Mouse (Mus musculus): Measurements from ENCODE around the gene Acbd4. TPM values are rescaled to one million over a fixed set of nuclear protein-coding genes. Genes with fewer than 3 reads are reported as not detected.

The Acbd4 gene
- total RNA-seq, 2 experiments from 2014 or later = 70.0 to 80.0 TPM

- DNase-seq (ENCODE audit: extremely low spot score in 1 of 2, low spot score in 2 of 2) = no peak
- intact Hi-C loops (cut with DNase I) = no loop called here
These were observed 4.3 kb downstream of the Acbd4 start for GRCm38 (mm10) chr11:103105810-103106209.

GRCm38 (mm10) chr11:103106386-103106785 is 4.9 kb downstream of the Acbd4 start:
- DNase-seq (ENCODE audit: extremely low spot score in 1 of 2, low spot score in 2 of 2) = no peak
- intact Hi-C loops (cut with DNase I) = no loop called here

- DNase-seq (ENCODE audit: extremely low spot score in 1 of 2, low spot score in 2 of 2) = no peak
- intact Hi-C loops (cut with DNase I) = no loop called here
These were observed 9.8 kb downstream of the Acbd4 start for GRCm38 (mm10) chr11:103111301-103111700.

GRCm38 (mm10) chr11:103111881-103112551 is 10.5 kb downstream of the Acbd4 start:
- peak in 1 of 2 experiments; percentile 74 for DNase-seq (ENCODE audit: extremely low spot score in 1 of 2, low spot score in 2 of 2)
- intact Hi-C loops (cut with DNase I) = no loop called here

GRCm38 (mm10) chr11:103112552-103112912 is 11.1 kb downstream of the Acbd4 start:
- intact Hi-C loops (cut with DNase I) = no loop called here
- no peak for DNase-seq (ENCODE audit: extremely low spot score in 1 of 2, low spot score in 2 of 2)

GRCm38 (mm10) chr11:103113005-103113404 is 11.5 kb downstream of the Acbd4 start:
- DNase-seq (ENCODE audit: extremely low spot score in 1 of 2, low spot score in 2 of 2) = no peak
- intact Hi-C loops (cut with DNase I) = no loop called here

GRCm38 (mm10) chr11:103113771-103114170 is 12.3 kb downstream of the Acbd4 start:
- intact Hi-C loops (cut with DNase I) = no loop called here

GRCm38 (mm10) chr11:103114270-103114943 is 12.9 kb downstream of the Acbd4 start:
- intact Hi-C loops (cut with DNase I) = no loop called here
- no peak for DNase-seq (ENCODE audit: extremely low spot score in 1 of 2, low spot score in 2 of 2)

More at GRCm38 (mm10) chr11:103113771-103114170, 12.3 kb downstream of the Acbd4 start:
- no peak for DNase-seq (ENCODE audit: extremely low spot score in 1 of 2, low spot score in 2 of 2)

- intact Hi-C loops (cut with DNase I) = loop anchor here (2.0 kb wide), 2 partner anchors 17 to 43 kb away; partner anchors contain the start of gene Hexim2
- DNase-seq (ENCODE audit: extremely low spot score in 1 of 2, low spot score in 2 of 2) = peak; percentile 84 to 88
These were observed 13.9 kb downstream of the Acbd4 start for GRCm38 (mm10) chr11:103115163-103116007.

GRCm38 (mm10) chr11:103116008-103116818 is 14.7 kb downstream of the Acbd4 start, which contains the start of gene Hexim1:
Gene Hexim1 (plus strand): TSS chr11:103116231.
- intact Hi-C loops (cut with DNase I) = loop anchor here (2.0 kb wide), 2 partner anchors 17 to 43 kb away; partner anchors contain the start of gene Hexim2
- DNase-seq (ENCODE audit: extremely low spot score in 1 of 2, low spot score in 2 of 2) = peak; percentile 99 to 100

GRCm38 (mm10) chr11:103116959-103117590 is 15.6 kb downstream of the Acbd4 start:
- intact Hi-C loops (cut with DNase I) = loop anchor here (2.0 kb wide), 2 partner anchors 16 to 42 kb away; partner anchors contain the start of gene Hexim2
- peak; percentile 67 to 87 for DNase-seq (ENCODE audit: extremely low spot score in 1 of 2, low spot score in 2 of 2)

- intact Hi-C loops (cut with DNase I) = loop anchor here (2.0 kb wide), 2 partner anchors 15 to 41 kb away; partner anchors contain the start of gene Hexim2
These were observed 16.1 kb downstream of the Acbd4 start for GRCm38 (mm10) chr11:103117591-103118009.

GRCm38 (mm10) chr11:103118866-103119265 is 17.4 kb downstream of the Acbd4 start:
- intact Hi-C loops (cut with DNase I) = no loop called here
- no peak for DNase-seq (ENCODE audit: extremely low spot score in 1 of 2, low spot score in 2 of 2)

More at GRCm38 (mm10) chr11:103117591-103118009, 16.1 kb downstream of the Acbd4 start:
- DNase-seq (ENCODE audit: extremely low spot score in 1 of 2, low spot score in 2 of 2) = peak in 1 of 2 experiments; percentile 66

- intact Hi-C loops (cut with DNase I) = no loop called here
- DNase-seq (ENCODE audit: extremely low spot score in 1 of 2, low spot score in 2 of 2) = no peak
These were observed 18.1 kb downstream of the Acbd4 start for GRCm38 (mm10) chr11:103119609-103120008.

GRCm38 (mm10) chr11:103120315-103120714 is 18.8 kb downstream of the Acbd4 start:
- no peak for DNase-seq (ENCODE audit: extremely low spot score in 1 of 2, low spot score in 2 of 2)
- intact Hi-C loops (cut with DNase I) = no loop called here

GRCm38 (mm10) chr11:103131701-103132575 is 30.5 kb downstream of the Acbd4 start, which contains the start of gene Hexim2:
Gene Hexim2 (plus strand): TSS chr11:103132429.
- DNase-seq (ENCODE audit: extremely low spot score in 1 of 2, low spot score in 2 of 2) = peak; percentile 53 to 86
- intact Hi-C loops (cut with DNase I) = loop anchor here (2.0 kb wide), 1 partner anchor 15 kb away; the partner anchor contains the start of gene Hexim1

All from left cerebral cortex, postnatal 10 days (tissue).